Mouse (Mus musculus): ENCODE results near the gene Fam205c. TPM values are rescaled to one million over a fixed set of nuclear protein-coding genes. Genes with fewer than 3 reads are reported as not detected.

Fam205c gene
- total and polyA plus RNA-seq, 3 experiments = 0.14 to 9.8 (median 8.3) TPM

- TF ChIP-seq CTCF (IDR thresholded peaks at IDR 0.05) (no peak), POLR2A (IDR thresholded peaks at IDR 0.05; ENCODE audit: insufficient read depth, low read depth, low read length) (no peak), EP300 (IDR thresholded peaks at IDR 0.05; ENCODE audit: insufficient read depth, low read depth, low read length) (no peak)
- no peak within 1 kb of the TSS for H3K27ac ChIP-seq
- H3K27me3 ChIP-seq (ENCODE audit: control insufficient read depth, insufficient read depth, low read length) = peaks cover 5% of the 10 kb centered on the region; the same call in 1 of the 2 replicates
- DNase-seq = peak; percentile 52 to 56
- peak within 1 kb of the TSS; percentile 77 for H3K9ac ChIP-seq (ENCODE audit: low read depth, low read length)
- peak within 1 kb of the TSS; percentile 49 for H3K4me3 ChIP-seq
- no peaks in the 10 kb centered on the region for H3K36me3 ChIP-seq (ENCODE audit: control insufficient read depth, insufficient read depth, low read length)
- H3K79me2 ChIP-seq (replicated peaks; ENCODE audit: control insufficient read depth, insufficient read depth, low read length) = no peaks in the 10 kb centered on the region
- WGBS = 6% methylated on average over 90 of the region's 90 CpGs
- intact Hi-C loops (cut with DNase I) = loop anchor here (5.0 kb wide), 1 partner anchor 40 kb away; no protein-coding TSS in a partner anchor
- no peaks in the 10 kb centered on the region for H3K4me1 ChIP-seq (ENCODE audit: control insufficient read depth, insufficient read depth, low read length)
Measured at GRCm38 (mm10) chr4:42916617-42917401, 42.8 kb upstream of the Fam205c start, which contains the start of gene Phf24. Gene Phf24 (plus strand): TSS chr4:42916660.

- no peak for DNase-seq
- H3K27ac ChIP-seq = no peak overlapping the region
- H3K27me3 ChIP-seq (ENCODE audit: control insufficient read depth, insufficient read depth, low read length) = peaks cover 5% of the 10 kb centered on the region; the same call in 1 of the 2 replicates
- H3K4me1 ChIP-seq (ENCODE audit: control insufficient read depth, insufficient read depth, low read length) = no peaks in the 10 kb centered on the region
- WGBS = 90% methylated on average over 1 of the region's 1 CpGs
- no peaks in the 10 kb centered on the region for H3K36me3 ChIP-seq (ENCODE audit: control insufficient read depth, insufficient read depth, low read length)
- no peaks in the 10 kb centered on the region for H3K79me2 ChIP-seq (replicated peaks; ENCODE audit: control insufficient read depth, insufficient read depth, low read length)
- no peak overlapping the region for H3K9ac ChIP-seq (ENCODE audit: low read depth, low read length)
- TF ChIP-seq CTCF (IDR thresholded peaks at IDR 0.05) (no peak), EP300 (IDR thresholded peaks at IDR 0.05; ENCODE audit: insufficient read depth, low read depth, low read length) (no peak), POLR2A (IDR thresholded peaks at IDR 0.05; ENCODE audit: insufficient read depth, low read depth, low read length) (no peak)
- intact Hi-C loops (cut with DNase I) = loop anchor here (5.0 kb wide), 1 partner anchor 39 kb away; no protein-coding TSS in a partner anchor
- no peak overlapping the region for H3K4me3 ChIP-seq
Measured at GRCm38 (mm10) chr4:42915966-42916365, 41.9 kb upstream of the Fam205c start.

- WGBS = 84% methylated on average over 12 of the region's 12 CpGs
- Histone ChIP-seq H3K79me2 (replicated peaks; ENCODE audit: control insufficient read depth, insufficient read depth, low read length) (no peaks in the 10 kb centered on the region), H3K4me1 (ENCODE audit: control insufficient read depth, insufficient read depth, low read length) (no peaks in the 10 kb centered on the region), H3K36me3 (ENCODE audit: control insufficient read depth, insufficient read depth, low read length) (no peaks in the 10 kb centered on the region), H3K27me3 (ENCODE audit: control insufficient read depth, insufficient read depth, low read length) (peaks cover 5% of the 10 kb centered on the region; the same call in 1 of the 2 replicates), H3K9ac (ENCODE audit: low read depth, low read length) (no peak overlapping the region), H3K27ac (no peak overlapping the region), H3K4me3 (no peak overlapping the region)
- no peak for DNase-seq
- intact Hi-C loops (cut with DNase I) = loop anchor here (5.0 kb wide), 1 partner anchor 38 kb away; no protein-coding TSS in a partner anchor
- TF ChIP-seq POLR2A (IDR thresholded peaks at IDR 0.05; ENCODE audit: insufficient read depth, low read depth, low read length) (no peak), CTCF (IDR thresholded peaks at IDR 0.05) (no peak), EP300 (IDR thresholded peaks at IDR 0.05; ENCODE audit: insufficient read depth, low read depth, low read length) (no peak)
Measured at GRCm38 (mm10) chr4:42915311-42915710, 41.3 kb upstream of the Fam205c start.

DNA sequence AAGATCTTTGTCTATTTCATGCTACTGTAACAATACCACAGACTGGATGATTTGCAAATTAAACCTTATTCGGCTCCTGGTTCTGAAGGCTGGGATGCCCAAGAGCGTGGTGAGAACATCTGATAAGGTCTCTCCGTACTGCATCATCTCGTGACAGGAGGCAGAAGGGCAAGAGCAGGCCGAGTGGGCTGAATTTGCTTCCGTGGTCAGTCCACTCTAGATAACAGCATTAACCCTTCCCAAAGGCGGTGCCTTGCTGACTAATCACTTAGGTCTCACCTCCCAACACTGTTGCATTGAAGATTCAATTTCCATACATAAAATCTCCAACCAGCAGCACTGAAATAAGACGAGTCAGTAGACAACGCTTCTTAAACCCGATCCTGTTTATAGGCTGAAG lies 39.4 kb upstream of the Fam205c start:
- WGBS = 42% methylated on average over 10 of the region's 10 CpGs
- no peaks in the 10 kb centered on the region for H3K4me1 ChIP-seq (ENCODE audit: control insufficient read depth, insufficient read depth, low read length)
- TF ChIP-seq POLR2A (IDR thresholded peaks at IDR 0.05; ENCODE audit: insufficient read depth, low read depth, low read length) = no peak
- no peak for TF ChIP-seq EP300 (IDR thresholded peaks at IDR 0.05; ENCODE audit: insufficient read depth, low read depth, low read length)
- TF ChIP-seq CTCF (IDR thresholded peaks at IDR 0.05) = no peak
- H3K27me3 ChIP-seq (ENCODE audit: control insufficient read depth, insufficient read depth, low read length) = peaks cover 5% of the 10 kb centered on the region; the same call in 1 of the 2 replicates
- H3K79me2 ChIP-seq (replicated peaks; ENCODE audit: control insufficient read depth, insufficient read depth, low read length) = no peaks in the 10 kb centered on the region
- H3K4me3 ChIP-seq = no peak overlapping the region
- intact Hi-C loops (cut with DNase I) = no loop called here
- no peaks in the 10 kb centered on the region for H3K36me3 ChIP-seq (ENCODE audit: control insufficient read depth, insufficient read depth, low read length)
- DNase-seq = no peak
- H3K27ac ChIP-seq = no peak overlapping the region
- no peak overlapping the region for H3K9ac ChIP-seq (ENCODE audit: low read depth, low read length)

DNA sequence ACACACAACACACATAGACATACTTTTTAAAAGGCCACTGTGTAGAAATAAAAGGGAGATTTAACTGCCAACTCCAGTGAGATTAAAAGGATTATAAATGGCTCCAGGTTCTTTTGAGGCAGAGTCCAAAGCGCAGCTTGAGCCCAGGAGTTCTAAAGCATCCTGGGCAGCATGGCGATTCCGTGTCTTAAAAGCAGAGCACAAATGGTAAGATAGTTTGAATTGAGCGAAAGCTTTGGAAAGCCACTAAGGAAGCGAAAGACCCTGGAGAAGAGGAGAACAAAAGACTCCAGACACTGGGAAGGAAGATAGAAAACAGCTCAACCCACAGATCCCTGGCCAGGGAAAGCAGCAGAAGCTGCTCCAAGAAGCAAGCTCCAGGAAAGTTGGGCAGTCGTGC lies 30.9 kb upstream of the Fam205c start:
- no peak overlapping the region for H3K4me3 ChIP-seq
- no peak overlapping the region for H3K9ac ChIP-seq (ENCODE audit: low read depth, low read length)
- H3K4me1 ChIP-seq (ENCODE audit: control insufficient read depth, insufficient read depth, low read length) = no peaks in the 10 kb centered on the region
- no peaks in the 10 kb centered on the region for H3K79me2 ChIP-seq (replicated peaks; ENCODE audit: control insufficient read depth, insufficient read depth, low read length)
- TF ChIP-seq CTCF (IDR thresholded peaks at IDR 0.05) (no peak), EP300 (IDR thresholded peaks at IDR 0.05; ENCODE audit: insufficient read depth, low read depth, low read length) (no peak), POLR2A (IDR thresholded peaks at IDR 0.05; ENCODE audit: insufficient read depth, low read depth, low read length) (no peak)
- intact Hi-C loops (cut with DNase I) = no loop called here
- no peaks in the 10 kb centered on the region for H3K27me3 ChIP-seq (ENCODE audit: control insufficient read depth, insufficient read depth, low read length)
- no peak overlapping the region for H3K27ac ChIP-seq
- DNase-seq = no peak
- H3K36me3 ChIP-seq (ENCODE audit: control insufficient read depth, insufficient read depth, low read length) = no peaks in the 10 kb centered on the region
- WGBS = 85% methylated on average over 6 of the region's 6 CpGs

DNA sequence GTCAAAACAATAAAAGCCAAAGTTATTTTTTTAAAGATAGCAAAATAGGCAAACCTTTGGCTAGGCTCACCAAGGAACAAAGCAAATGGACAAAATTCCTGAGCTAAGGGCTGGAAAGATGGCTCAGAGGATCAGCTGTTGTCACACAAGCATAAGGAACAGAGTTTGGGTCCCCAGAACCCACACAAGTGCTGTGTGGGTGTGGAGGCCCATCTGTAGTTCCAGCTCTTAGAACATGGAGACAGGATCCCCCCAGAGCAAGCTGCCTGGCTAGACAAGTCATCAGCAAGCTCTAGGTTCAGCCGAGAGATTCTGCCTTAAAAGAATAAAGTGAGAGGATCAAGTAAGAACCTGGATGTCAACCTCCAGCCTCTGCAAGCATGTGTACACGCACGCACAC lies 30.5 kb upstream of the Fam205c start:
- Histone ChIP-seq H3K4me1 (ENCODE audit: control insufficient read depth, insufficient read depth, low read length) (no peaks in the 10 kb centered on the region), H3K27ac (no peak overlapping the region), H3K9ac (ENCODE audit: low read depth, low read length) (no peak overlapping the region), H3K4me3 (no peak overlapping the region), H3K27me3 (ENCODE audit: control insufficient read depth, insufficient read depth, low read length) (no peaks in the 10 kb centered on the region), H3K79me2 (replicated peaks; ENCODE audit: control insufficient read depth, insufficient read depth, low read length) (no peaks in the 10 kb centered on the region), H3K36me3 (ENCODE audit: control insufficient read depth, insufficient read depth, low read length) (no peaks in the 10 kb centered on the region)
- WGBS = 85% methylated on average over 3 of the region's 3 CpGs
- TF ChIP-seq CTCF (IDR thresholded peaks at IDR 0.05) (no peak), EP300 (IDR thresholded peaks at IDR 0.05; ENCODE audit: insufficient read depth, low read depth, low read length) (no peak), POLR2A (IDR thresholded peaks at IDR 0.05; ENCODE audit: insufficient read depth, low read depth, low read length) (no peak)
- DNase-seq = no peak
- intact Hi-C loops (cut with DNase I) = no loop called here

All from heart, adult 2 months (tissue).